Mouse (Mus musculus) limb, embryonic 12.5 days (tissue): ENCODE measurements around the gene Lima1. TPM values are rescaled to one million over a fixed set of nuclear protein-coding genes. Genes with fewer than 3 reads are reported as not detected.

ENCODE experiments used
- ATAC-seq: fragments of 200-750 bp; cut with Nextera tagmentation; 2 replicates; pipeline ENCODE4 v1.8.0; 2017; ENCODE audit warnings: low read depth, moderate TSS enrichment; ENCODE audit not compliant: insufficient number of reproducible peaks, insufficient read depth, low FRiP score, low TSS enrichment
- H3K27ac ChIP-seq: fragments of 300-500 bp; sonication (generic); 2 replicates; pipeline ENCODE4 v1.5.1; 2016; ENCODE audit warnings: mild to moderate bottlenecking, moderate library complexity
- H3K27me3 ChIP-seq: fragments of 300-500 bp; sonication (generic); 2 replicates; pipeline ENCODE4 v1.6.1; 2016; ENCODE audit warnings: mild to moderate bottlenecking, moderate library complexity
- H3K36me3 ChIP-seq: fragments of 300-500 bp; sonication (generic); 2 replicates; pipeline ENCODE4 v1.6.1; 2016; ENCODE audit warnings: mild to moderate bottlenecking, moderate library complexity
- H3K4me1 ChIP-seq: fragments of 300-500 bp; sonication (generic); replicated peaks from 2 replicates; pipeline ENCODE4 v1.6.1; 2016
- H3K4me2 ChIP-seq: fragments of 300-500 bp; sonication (generic); 2 replicates; pipeline ENCODE4 v1.6.1; 2016; ENCODE audit warnings: mild to moderate bottlenecking, moderate library complexity
- H3K4me3 ChIP-seq: fragments of 300-500 bp; sonication (generic); replicated peaks from 2 replicates; pipeline ENCODE4 v1.5.1; 2016; ENCODE audit warnings: mild to moderate bottlenecking
- H3K9ac ChIP-seq: fragments of 300-500 bp; sonication (generic); replicated peaks from 2 replicates; pipeline ENCODE4 v1.6.1; 2016; ENCODE audit warnings: mild to moderate bottlenecking, moderate library complexity
- H3K9me3 ChIP-seq: fragments of 300-500 bp; sonication (generic); 2 replicates; pipeline ENCODE4 v1.6.1; 2016; ENCODE audit warnings: mild to moderate bottlenecking, moderate library complexity
- WGBS: fragments of 180-500 bp; shearing (Covaris S2); methylation state at CpG from one replicate; pipeline ENCODE4 v1.1.7; 2016; 5-methylcytosine and 5-hydroxymethylcytosine counted together
- polyA plus RNA-seq: library from polyadenylated mRNA; unstranded; fragments of >200 nt; fragmentation: Nextera tagmentation; extraction: Ambion mirVana; gene quantifications from 2 replicates; pipeline ENCODE4 v1.2.1, GENCODE M21; 2016

Lima1 gene
- polyA plus RNA-seq, 1 experiment from 2014 or later = 79.4 TPM

DNA sequence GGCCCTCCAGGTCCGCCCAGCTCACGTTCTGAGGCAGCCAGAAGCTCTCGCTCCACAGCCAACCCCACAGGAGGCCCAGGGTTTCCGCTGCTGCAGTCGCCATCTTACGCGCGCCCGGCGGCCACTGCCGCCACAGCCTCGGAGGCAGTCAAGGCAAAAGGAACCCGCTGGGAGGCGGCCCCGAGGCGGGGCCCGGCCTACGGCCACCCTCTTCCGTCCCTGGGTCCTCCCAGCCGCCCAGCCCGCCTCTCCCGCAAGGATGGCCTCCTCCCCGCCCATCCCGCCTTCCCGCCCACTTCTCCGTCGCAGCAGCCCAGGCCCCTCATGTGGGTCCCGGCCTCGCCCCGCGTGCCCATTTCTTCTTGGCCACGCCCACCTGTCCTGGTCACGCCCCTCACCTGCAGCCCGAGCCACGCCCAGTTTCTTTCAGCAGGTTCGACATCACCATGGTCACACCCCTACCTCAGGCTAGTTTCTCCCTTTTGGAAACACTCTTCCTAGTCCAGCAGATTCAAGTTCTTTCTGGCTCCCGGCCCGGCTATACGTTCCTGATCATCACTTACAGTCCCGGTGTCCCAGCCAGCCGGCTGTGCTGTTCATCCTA is 102.9 kb downstream of the Lima1 start:
- WGBS = 0% methylated on average over 39 of the region's 41 CpGs
- peak overlapping the region; percentile 70 for H3K4me2 ChIP-seq
- H3K27ac ChIP-seq = peak overlapping the region; percentile 94

DNA sequence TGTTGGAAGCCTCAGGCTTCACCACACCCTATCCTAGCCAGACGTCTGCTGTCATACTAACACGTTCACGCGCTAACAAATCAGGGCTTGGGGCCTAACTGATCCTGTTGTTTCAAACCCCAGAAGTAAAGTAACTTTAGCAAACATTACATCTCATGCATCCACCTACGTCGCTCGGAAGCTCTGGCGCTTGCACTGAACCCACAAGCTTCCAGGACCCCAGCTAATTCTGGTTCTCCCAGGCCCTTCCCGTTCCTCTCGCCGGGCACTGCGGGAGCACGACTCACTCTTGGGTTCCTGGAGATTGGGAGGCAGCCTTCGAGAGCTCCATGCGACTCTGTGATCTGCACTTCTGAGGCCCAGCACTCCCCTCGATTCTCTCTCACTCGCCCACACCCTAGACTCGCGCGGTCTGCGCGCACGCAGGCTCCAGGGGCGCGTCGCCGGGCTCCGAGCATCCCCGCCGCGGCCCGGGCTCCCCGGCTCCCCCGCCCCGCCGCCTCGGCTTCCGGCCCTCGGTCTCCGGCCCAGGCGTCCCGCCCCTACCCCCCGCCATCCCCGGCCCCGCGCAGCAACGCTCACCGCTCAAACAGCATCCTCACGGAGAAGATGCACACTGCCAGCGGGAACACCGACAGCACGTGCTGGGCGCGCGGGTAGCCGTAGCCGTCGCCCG is 103.5 kb downstream of the Lima1 start:
- Histone ChIP-seq H3K27me3 (no peaks in the 10 kb centered on the region), H3K9me3 (no peaks in the 10 kb centered on the region), H3K9ac (peak overlapping the region; percentile 93), H3K4me3 (peak overlapping the region; percentile 71), H3K4me1 (peaks cover 14% of the 10 kb centered on the region), H3K4me2 (peak overlapping the region; percentile 70), H3K36me3 (no peaks in the 10 kb centered on the region), H3K27ac (peak overlapping the region; percentile 94)
- WGBS = under 1% methylated on average over 56 of the region's 59 CpGs
- peak; percentile 37 for ATAC-seq

More for the DNA sequence above, 102.9 kb downstream of the Lima1 start:
- H3K36me3 ChIP-seq = peaks cover under 1% of the 10 kb centered on the region
- H3K4me1 ChIP-seq = peaks cover 14% of the 10 kb centered on the region
- peak overlapping the region; percentile 93 for H3K9ac ChIP-seq
- peak overlapping the region; percentile 71 for H3K4me3 ChIP-seq
- ATAC-seq = peak; percentile 92
- no peaks in the 10 kb centered on the region for H3K27me3 ChIP-seq
- no peaks in the 10 kb centered on the region for H3K9me3 ChIP-seq

DNA sequence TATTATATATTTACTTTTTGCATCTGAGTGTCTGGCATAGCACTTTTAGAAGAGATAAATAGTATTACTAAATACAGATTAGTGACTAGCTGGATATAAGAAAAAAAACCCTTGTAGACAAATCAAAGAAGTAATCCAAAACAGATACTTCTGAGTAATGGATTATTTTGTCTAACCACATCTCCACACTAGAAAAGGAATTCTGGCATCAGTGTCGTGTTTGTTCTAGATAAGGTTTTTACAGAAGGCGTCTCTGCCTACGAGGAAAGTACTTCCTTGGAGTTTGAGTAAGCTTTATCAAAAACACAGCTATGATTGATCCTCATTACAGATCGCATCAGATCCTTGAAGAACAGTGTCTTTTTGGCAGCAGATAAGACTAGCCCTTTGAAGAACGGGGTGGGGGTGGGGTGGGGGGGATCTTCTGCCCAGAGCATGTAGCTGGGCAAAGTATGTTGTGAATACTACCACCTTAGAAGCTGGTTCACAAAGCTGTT is 104.2 kb downstream of the Lima1 start:
- Histone ChIP-seq H3K4me3 (peak overlapping the region; percentile 71), H3K27ac (peak overlapping the region; percentile 94), H3K4me2 (peak overlapping the region; percentile 70), H3K9ac (peak overlapping the region; percentile 93), H3K4me1 (peaks cover 14% of the 10 kb centered on the region), H3K36me3 (peaks cover 4% of the 10 kb centered on the region; the same call in 1 of the 2 replicates), H3K27me3 (no peaks in the 10 kb centered on the region), H3K9me3 (no peaks in the 10 kb centered on the region)
- ATAC-seq = no peak
- WGBS = 31% methylated on average over 5 of the region's 5 CpGs

DNA sequence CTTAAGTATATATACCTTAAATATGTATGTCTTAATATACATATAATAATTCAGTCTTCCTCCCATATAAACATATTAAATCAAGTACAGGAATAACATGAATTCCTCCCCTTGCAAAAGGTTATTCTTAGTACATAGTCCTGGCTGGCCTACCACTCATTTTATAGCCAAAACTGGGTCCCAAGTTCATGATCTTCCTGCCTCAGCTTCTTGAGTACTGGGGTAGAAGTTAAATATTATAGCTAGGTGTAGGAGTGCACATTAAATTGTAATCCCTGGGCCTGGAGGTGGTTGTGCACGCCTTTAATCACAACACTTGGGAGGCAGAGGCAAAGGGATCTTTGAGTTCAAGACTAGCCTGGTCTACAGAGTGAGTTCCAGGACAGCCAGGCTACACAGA is 106.5 kb downstream of the Lima1 start:
- H3K27me3 ChIP-seq = no peaks in the 10 kb centered on the region
- H3K9ac ChIP-seq = no peak overlapping the region
- WGBS = 83% methylated on average over 1 of the region's 1 CpGs
- H3K36me3 ChIP-seq = peaks cover 21% of the 10 kb centered on the region
- ATAC-seq = no peak
- H3K9me3 ChIP-seq = no peaks in the 10 kb centered on the region
- peaks cover 14% of the 10 kb centered on the region for H3K4me1 ChIP-seq
- H3K4me2 ChIP-seq = no peak overlapping the region
- H3K27ac ChIP-seq = no peak overlapping the region
- no peak overlapping the region for H3K4me3 ChIP-seq

DNA sequence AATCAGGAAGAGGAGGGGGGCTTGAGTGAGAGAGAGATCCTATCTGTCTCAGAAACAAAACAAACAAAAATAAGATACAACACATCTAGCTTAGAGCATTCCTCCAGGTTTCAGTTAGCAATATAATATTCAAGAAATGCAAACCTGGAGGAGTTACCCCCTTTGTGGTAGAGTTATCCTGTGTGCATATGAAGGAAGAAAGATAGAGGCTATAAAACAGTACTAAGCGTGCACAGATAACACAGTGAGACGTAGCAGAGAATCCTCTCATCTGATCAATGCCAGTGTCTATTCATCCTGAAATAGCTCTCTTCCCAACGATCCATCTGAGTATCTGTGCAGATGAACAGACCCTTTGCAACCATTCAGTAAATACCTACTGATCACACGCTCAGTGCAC is 107.8 kb downstream of the Lima1 start:
- Histone ChIP-seq H3K4me3 (no peak overlapping the region), H3K4me2 (no peak overlapping the region), H3K9ac (no peak overlapping the region), H3K27me3 (no peaks in the 10 kb centered on the region), H3K27ac (no peak overlapping the region), H3K9me3 (no peaks in the 10 kb centered on the region), H3K36me3 (peaks cover 21% of the 10 kb centered on the region), H3K4me1 (peaks cover 14% of the 10 kb centered on the region)
- no peak for ATAC-seq
- WGBS = 90% methylated on average over 4 of the region's 4 CpGs

DNA sequence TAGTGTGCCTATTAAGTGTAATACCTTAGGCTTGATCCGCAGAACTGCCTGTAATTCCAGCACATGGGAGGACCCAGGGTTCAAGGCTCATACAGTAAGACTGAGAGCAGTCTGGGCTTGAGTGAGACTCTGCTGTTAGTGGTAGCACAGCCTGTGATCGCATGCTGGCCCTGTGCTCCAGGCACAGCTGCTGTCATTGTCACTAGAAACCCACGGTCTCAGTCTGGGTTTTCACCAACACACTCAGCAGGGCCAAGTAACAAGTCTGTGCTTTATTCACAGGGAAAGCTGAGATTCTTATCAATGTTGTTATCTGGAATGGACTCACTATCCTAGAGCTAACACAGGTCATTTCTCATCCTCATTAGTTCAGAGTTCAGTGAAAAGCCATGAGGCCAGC is 121.1 kb downstream of the Lima1 start:
- ATAC-seq = no peak
- no peak overlapping the region for H3K4me2 ChIP-seq
- no peak overlapping the region for H3K4me3 ChIP-seq
- 77% methylated on average over 3 of the region's 3 CpGs for WGBS
- H3K27ac ChIP-seq = 0 out of 2 replicates have a peak overlapping the region, but pooled peaks have one; percentile 4
- H3K27me3 ChIP-seq = no peaks in the 10 kb centered on the region
- H3K9me3 ChIP-seq = no peaks in the 10 kb centered on the region
- H3K36me3 ChIP-seq = peaks cover 18% of the 10 kb centered on the region
- no peak overlapping the region for H3K9ac ChIP-seq
- peaks cover 6% of the 10 kb centered on the region; the same call in 1 of the 2 replicates for H3K4me1 ChIP-seq

DNA sequence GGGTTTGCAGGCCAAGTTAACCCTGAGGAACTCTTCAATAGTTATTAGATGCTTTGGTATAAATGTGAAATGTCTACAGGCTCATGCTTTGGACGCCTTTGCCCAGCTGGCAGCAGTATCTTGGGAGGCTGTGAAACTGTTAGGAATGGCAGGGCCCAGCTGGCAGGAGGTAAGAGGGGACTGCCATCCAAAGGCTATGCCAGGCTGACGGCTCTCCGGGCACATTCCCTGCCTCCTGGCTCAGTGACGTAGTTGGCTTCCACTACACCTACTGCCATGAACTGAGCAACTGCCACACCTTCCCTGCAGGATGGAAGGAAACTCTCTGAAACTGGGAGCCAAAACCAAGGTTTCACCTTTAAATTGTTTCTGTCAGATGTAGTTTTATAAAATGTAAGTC is 135.0 kb downstream of the Lima1 start:
- H3K4me3 ChIP-seq = no peak overlapping the region
- H3K4me1 ChIP-seq = no peaks in the 10 kb centered on the region
- no peak overlapping the region for H3K4me2 ChIP-seq
- WGBS = 86% methylated on average over 4 of the region's 4 CpGs
- H3K27ac ChIP-seq = no peak overlapping the region
- no peak overlapping the region for H3K9ac ChIP-seq
- H3K27me3 ChIP-seq = no peaks in the 10 kb centered on the region
- no peaks in the 10 kb centered on the region for H3K9me3 ChIP-seq
- peaks cover 95% of the 10 kb centered on the region for H3K36me3 ChIP-seq
- ATAC-seq = no peak

DNA sequence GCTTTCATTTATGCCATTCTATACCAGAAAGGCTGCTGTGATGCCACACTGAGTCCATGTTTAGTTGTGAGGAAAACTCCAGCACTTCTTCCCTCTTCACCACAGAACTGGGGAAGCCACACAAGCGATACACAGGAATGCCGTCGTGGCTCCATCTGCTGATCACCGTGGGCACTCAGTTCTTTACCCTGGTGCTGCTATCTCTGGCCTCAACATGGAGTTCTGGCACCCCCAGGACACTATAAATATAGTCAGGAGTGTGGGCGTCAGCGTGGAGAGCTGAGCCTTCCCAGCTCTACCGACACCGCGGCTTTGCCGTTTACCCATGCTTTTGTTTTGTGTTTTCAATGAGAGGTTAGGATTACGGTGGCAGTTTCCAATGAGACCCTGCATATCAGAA is 138.6 kb downstream of the Lima1 start:
- no peak for ATAC-seq
- Histone ChIP-seq H3K36me3 (peaks cover 97% of the 10 kb centered on the region), H3K27ac (no peak overlapping the region), H3K4me2 (no peak overlapping the region), H3K4me3 (no peak overlapping the region), H3K4me1 (no peaks in the 10 kb centered on the region), H3K9ac (no peak overlapping the region), H3K27me3 (no peaks in the 10 kb centered on the region), H3K9me3 (no peaks in the 10 kb centered on the region)
- WGBS = 92% methylated on average over 11 of the region's 11 CpGs

DNA sequence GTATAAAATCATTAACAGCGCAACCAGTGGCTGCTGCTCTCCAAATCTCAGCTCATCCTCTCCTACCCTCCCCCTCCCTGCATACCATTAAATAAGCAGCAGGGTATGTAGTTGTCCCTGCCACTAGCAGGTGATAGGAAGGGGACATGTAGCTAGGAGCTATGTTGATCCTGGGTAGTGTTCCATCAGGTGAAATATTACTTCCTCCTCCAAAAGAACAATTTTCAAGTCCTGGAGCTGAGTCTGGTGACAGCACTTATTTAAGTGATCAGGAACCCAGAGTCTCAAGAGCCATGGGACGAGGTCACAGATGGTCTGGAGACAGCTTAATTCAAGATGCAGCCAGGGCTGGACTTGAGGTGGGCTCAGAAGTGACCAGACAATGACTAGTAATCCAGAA is 139.6 kb downstream of the Lima1 start:
- H3K4me2 ChIP-seq = no peak overlapping the region
- H3K4me1 ChIP-seq = no peaks in the 10 kb centered on the region
- no peaks in the 10 kb centered on the region for H3K27me3 ChIP-seq
- no peak overlapping the region for H3K9ac ChIP-seq
- peaks cover 93% of the 10 kb centered on the region for H3K36me3 ChIP-seq
- no peak overlapping the region for H3K4me3 ChIP-seq
- ATAC-seq = no peak
- no peak overlapping the region for H3K27ac ChIP-seq
- H3K9me3 ChIP-seq = no peaks in the 10 kb centered on the region
- 81% methylated on average over 2 of the region's 2 CpGs for WGBS

DNA sequence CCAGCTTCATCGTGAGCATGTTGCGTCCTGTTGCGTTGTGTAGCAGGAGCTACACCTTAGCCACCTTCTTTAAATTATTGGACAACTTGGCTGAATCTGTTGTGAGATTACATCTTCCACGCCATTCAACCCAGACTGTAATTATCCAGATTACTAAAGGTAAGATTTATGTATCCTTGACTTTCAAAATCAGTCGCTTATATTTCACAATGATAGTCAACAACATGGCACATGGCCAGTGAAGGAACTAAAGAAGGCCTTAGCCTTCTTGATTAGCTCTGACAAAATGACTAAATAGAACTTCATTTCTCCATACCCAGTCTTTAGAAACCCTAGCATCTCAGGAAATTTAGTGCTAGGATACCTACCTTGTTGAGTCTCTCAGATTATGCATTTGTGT is 142.1 kb downstream of the Lima1 start:
- Histone ChIP-seq H3K36me3 (peaks cover 91% of the 10 kb centered on the region), H3K9ac (no peak overlapping the region), H3K27ac (no peak overlapping the region), H3K4me3 (no peak overlapping the region), H3K4me2 (no peak overlapping the region), H3K4me1 (no peaks in the 10 kb centered on the region), H3K27me3 (no peaks in the 10 kb centered on the region), H3K9me3 (peaks cover 7% of the 10 kb centered on the region)
- WGBS = 90% methylated on average over 5 of the region's 5 CpGs
- no peak for ATAC-seq

DNA sequence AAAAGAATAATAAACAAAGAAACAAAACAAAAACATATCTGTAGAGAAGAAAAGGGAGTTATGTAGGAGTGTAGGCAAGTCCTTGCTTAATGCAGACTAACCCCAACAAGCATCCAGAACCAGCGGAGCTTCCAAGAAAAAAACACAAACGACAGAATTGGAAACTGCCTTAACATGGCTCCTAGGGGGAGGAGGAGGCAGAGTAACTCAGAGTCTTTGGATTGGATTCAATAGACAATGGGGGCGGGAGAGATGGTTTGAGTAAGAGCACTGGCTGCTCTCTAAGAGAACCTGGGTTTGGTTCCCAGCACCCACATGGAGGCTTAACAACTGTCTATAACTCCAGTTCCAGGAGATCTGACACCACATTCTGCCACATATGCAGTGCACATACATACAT is 143.6 kb downstream of the Lima1 start:
- H3K4me3 ChIP-seq = no peak overlapping the region
- no peaks in the 10 kb centered on the region for H3K27me3 ChIP-seq
- H3K36me3 ChIP-seq = peaks cover 84% of the 10 kb centered on the region
- no peak overlapping the region for H3K4me2 ChIP-seq
- H3K9me3 ChIP-seq = peaks cover 7% of the 10 kb centered on the region
- ATAC-seq = no peak
- peaks cover 1% of the 10 kb centered on the region; the same call in 1 of the 2 replicates for H3K4me1 ChIP-seq
- 89% methylated on average over 3 of the region's 3 CpGs for WGBS
- H3K27ac ChIP-seq = no peak overlapping the region
- H3K9ac ChIP-seq = no peak overlapping the region
